Mouse (Mus musculus): ENCODE measurements at regions not wholly inside any gene's neighbourhood (a gene's known extent, or its start where the extent isn't known, plus 50 kb on each side); places are given as distances from the start of the nearest gene placed in this dataset.

- no peaks in the 10 kb centered on the region for H3K36me3 ChIP-seq (ENCODE audit: control insufficient read depth in 1 of 2, insufficient read depth in 2 of 2, low read length in 2 of 2)
- no peaks in the 10 kb centered on the region for H3K79me2 ChIP-seq (ENCODE audit: control insufficient read depth, insufficient read depth, low read length, poor library complexity)
- H3K27me3 ChIP-seq (ENCODE audit: control insufficient read depth in 1 of 2, insufficient read depth in 2 of 2, low read length in 2 of 2): no peaks in the 10 kb centered on the region
- no peak overlapping the region for H3K9ac ChIP-seq (ENCODE audit: control insufficient read depth, low read depth, low read length, poor library complexity, severe bottlenecking)
- H3K4me3 ChIP-seq (ENCODE audit: control insufficient read depth in 1 of 2, insufficient read depth in 1 of 2, low read depth in 2 of 2, low read length in 2 of 2): no peak overlapping the region
- H3K27ac ChIP-seq (ENCODE audit: control insufficient read depth, low read depth, low read length): no peak overlapping the region
- TF ChIP-seq SIN3A (IDR thresholded peaks at IDR 0.05; ENCODE audit: low read length) (no peak), E2F4 (IDR thresholded peaks at IDR 0.05; ENCODE audit: borderline replicate concordance, low read depth, low read length) (no peak), ELF1 (IDR thresholded peaks at IDR 0.05; ENCODE audit: low read depth, low read length) (no peak), CHD1 (IDR thresholded peaks at IDR 0.05; ENCODE audit: low read depth, low read length) (no peak), TCF12 (IDR thresholded peaks at IDR 0.05; ENCODE audit: low read depth, low read length) (no peak), USF2 (IDR thresholded peaks at IDR 0.05; ENCODE audit: borderline replicate concordance in 1 of 2, insufficient read depth in 1 of 2, low read depth in 1 of 2, low read length in 2 of 2) (no peak), MAX (IDR thresholded peaks at IDR 0.05; ENCODE audit: low read length) (no peak), UBTF (IDR thresholded peaks at IDR 0.05; ENCODE audit: borderline replicate concordance, insufficient read depth, low read depth, low read length) (no peak), MYC (IDR thresholded peaks at IDR 0.05; ENCODE audit: low read depth, low read length) (no peak), RCOR1 (IDR thresholded peaks at IDR 0.05; ENCODE audit: low read depth, low read length) (no peak), POLR2AphosphoS2 (IDR thresholded peaks at IDR 0.05; ENCODE audit: low read length) (no peak), CTCF (IDR thresholded peaks at IDR 0.05 in 2 of 3, conservative IDR thresholded peaks at IDR 0.05 in 1 of 3; ENCODE audit: control insufficient read depth in 1 of 3, insufficient read depth in 1 of 3, low read depth in 2 of 3, low read length in 3 of 3, poor library complexity in 1 of 3, severe bottlenecking in 1 of 3) (no peak), MYB (IDR thresholded peaks at IDR 0.05; ENCODE audit: low read depth, low read length) (no peak), POLR2AphosphoS5 (IDR thresholded peaks at IDR 0.05; ENCODE audit: borderline replicate concordance, low read depth, low read length) (no peak), POLR2A (IDR thresholded peaks at IDR 0.05; ENCODE audit: control insufficient read depth in 1 of 2, insufficient read depth in 1 of 2, low read depth in 1 of 2, low read length in 2 of 2, poor library complexity in 1 of 2) (no peak), EP300 (IDR thresholded peaks at IDR 0.05; ENCODE audit: low read depth in 1 of 2, low read length in 2 of 2) (no peak), RAD21 (IDR thresholded peaks at IDR 0.05; ENCODE audit: low read depth, low read length) (no peak)
- no peaks in the 10 kb centered on the region for H3K9me3 ChIP-seq (replicated peaks; ENCODE audit: insufficient read depth, low read length)
- H3K4me1 ChIP-seq (ENCODE audit: control insufficient read depth in 1 of 2, insufficient read depth in 2 of 2, low read length in 2 of 2): no peaks in the 10 kb centered on the region
- no peak for DNase-seq (ENCODE audit: low read depth, low spot score)
Measured at GRCm38 (mm10) chr10:38147421-38147820, 674.2 kb downstream of the Rfpl4b start.

GRCm38 (mm10) chr10:38139196-38139595 lies 682.4 kb downstream of the Rfpl4b start:
- Histone ChIP-seq H3K79me2 (ENCODE audit: control insufficient read depth, insufficient read depth, low read length, poor library complexity) (no peaks in the 10 kb centered on the region), H3K9ac (ENCODE audit: control insufficient read depth, low read depth, low read length, poor library complexity, severe bottlenecking) (no peak overlapping the region), H3K27ac (ENCODE audit: control insufficient read depth, low read depth, low read length) (no peak overlapping the region), H3K9me3 (replicated peaks; ENCODE audit: insufficient read depth, low read length) (no peaks in the 10 kb centered on the region), H3K4me3 (ENCODE audit: control insufficient read depth in 1 of 2, insufficient read depth in 1 of 2, low read depth in 2 of 2, low read length in 2 of 2) (no peak overlapping the region), H3K27me3 (ENCODE audit: control insufficient read depth in 1 of 2, insufficient read depth in 2 of 2, low read length in 2 of 2) (no peaks in the 10 kb centered on the region), H3K36me3 (ENCODE audit: control insufficient read depth in 1 of 2, insufficient read depth in 2 of 2, low read length in 2 of 2) (no peaks in the 10 kb centered on the region), H3K4me1 (ENCODE audit: control insufficient read depth in 1 of 2, insufficient read depth in 2 of 2, low read length in 2 of 2) (no peaks in the 10 kb centered on the region)
- no peak for TF ChIP-seq MYB (IDR thresholded peaks at IDR 0.05; ENCODE audit: low read depth, low read length)
- no peak for TF ChIP-seq TCF12 (IDR thresholded peaks at IDR 0.05; ENCODE audit: low read depth, low read length)
- no peak for TF ChIP-seq RAD21 (IDR thresholded peaks at IDR 0.05; ENCODE audit: low read depth, low read length)
- TF ChIP-seq E2F4 (IDR thresholded peaks at IDR 0.05; ENCODE audit: borderline replicate concordance, low read depth, low read length): no peak
- no peak for TF ChIP-seq KAT2A (conservative IDR thresholded peaks at IDR 0.05; ENCODE audit: low read depth, low read length)
- TF ChIP-seq USF1 (IDR thresholded peaks at IDR 0.05; ENCODE audit: low read depth, low read length): no peak
- TF ChIP-seq MAZ (IDR thresholded peaks at IDR 0.05; ENCODE audit: low read depth, low read length): no peak
- no peak for TF ChIP-seq RCOR1 (IDR thresholded peaks at IDR 0.05; ENCODE audit: low read depth, low read length)
- TF ChIP-seq MAFK (IDR thresholded peaks at IDR 0.05; ENCODE audit: borderline replicate concordance, low read depth, low read length): no peak
- DNase-seq (ENCODE audit: low read depth, low spot score): no peak
